Mouse (Mus musculus): Measurements from ENCODE around the gene Fap. TPM values are rescaled to one million over a fixed set of nuclear protein-coding genes. Genes with fewer than 3 reads are reported as not detected.

Gene Fap
- polyA plus RNA-seq, 1 experiment from 2014 or later: 7.1 TPM

GRCm38 (mm10) chr2:62591555-62591954 lies 17.7 kb upstream of the Fap start:
- Histone ChIP-seq H3K36me3 (ENCODE audit: control insufficient read depth, insufficient read depth, low read length) (no peaks in the 10 kb centered on the region), H3K27me3 (ENCODE audit: control insufficient read depth, insufficient read depth, low read length) (no peaks in the 10 kb centered on the region), H3K9ac (ENCODE audit: low read depth, low read length) (no peak overlapping the region), H3K4me3 (ENCODE audit: low read depth, low read length) (no peak overlapping the region), H3K4me2 (replicated peaks; ENCODE audit: low read depth, low read length) (no peak overlapping the region), H3K9me3 (ENCODE audit: control insufficient read depth, low read length) (no peaks in the 10 kb centered on the region), H3K4me1 (replicated peaks; ENCODE audit: control insufficient read depth, insufficient read depth, low read length) (no peaks in the 10 kb centered on the region), H3K27ac (ENCODE audit: low read depth, low read length) (no peak overlapping the region)
- ATAC-seq (ENCODE audit: low FRiP score) (no peak), DNase-seq (ENCODE audit: low spot score) (no peak)
- WGBS: 90% methylated on average over 3 of the region's 3 CpGs

GRCm38 (mm10) chr2:62589333-62589732 lies 15.5 kb upstream of the Fap start:
- Histone ChIP-seq H3K27me3 (ENCODE audit: control insufficient read depth, insufficient read depth, low read length) (no peaks in the 10 kb centered on the region), H3K9ac (ENCODE audit: low read depth, low read length) (no peak overlapping the region), H3K27ac (ENCODE audit: low read depth, low read length) (no peak overlapping the region), H3K9me3 (ENCODE audit: control insufficient read depth, low read length) (no peaks in the 10 kb centered on the region), H3K36me3 (ENCODE audit: control insufficient read depth, insufficient read depth, low read length) (no peaks in the 10 kb centered on the region), H3K4me1 (replicated peaks; ENCODE audit: control insufficient read depth, insufficient read depth, low read length) (no peaks in the 10 kb centered on the region), H3K4me2 (replicated peaks; ENCODE audit: low read depth, low read length) (no peak overlapping the region), H3K4me3 (ENCODE audit: low read depth, low read length) (no peak overlapping the region)
- ATAC-seq (ENCODE audit: low FRiP score): no peak
- WGBS: 76% methylated on average over 4 of the region's 4 CpGs
- no peak for DNase-seq (ENCODE audit: low spot score)

GRCm38 (mm10) chr2:62585769-62586168 lies 11.9 kb upstream of the Fap start:
- Histone ChIP-seq H3K36me3 (ENCODE audit: control insufficient read depth, insufficient read depth, low read length) (no peaks in the 10 kb centered on the region), H3K27me3 (ENCODE audit: control insufficient read depth, insufficient read depth, low read length) (no peaks in the 10 kb centered on the region), H3K4me1 (replicated peaks; ENCODE audit: control insufficient read depth, insufficient read depth, low read length) (no peaks in the 10 kb centered on the region), H3K4me3 (ENCODE audit: low read depth, low read length) (no peak overlapping the region), H3K27ac (ENCODE audit: low read depth, low read length) (no peak overlapping the region), H3K9ac (ENCODE audit: low read depth, low read length) (no peak overlapping the region), H3K4me2 (replicated peaks; ENCODE audit: low read depth, low read length) (no peak overlapping the region), H3K9me3 (ENCODE audit: control insufficient read depth, low read length) (no peaks in the 10 kb centered on the region)
- DNase-seq (ENCODE audit: low spot score) (no peak), ATAC-seq (ENCODE audit: low FRiP score) (no peak)
- WGBS: 89% methylated on average over 5 of the region's 5 CpGs

- DNase-seq (ENCODE audit: low spot score) (no peak), ATAC-seq (ENCODE audit: low FRiP score) (no peak)
- Histone ChIP-seq H3K4me1 (replicated peaks; ENCODE audit: control insufficient read depth, insufficient read depth, low read length) (no peaks in the 10 kb centered on the region), H3K4me3 (ENCODE audit: low read depth, low read length) (no peak overlapping the region), H3K27me3 (ENCODE audit: control insufficient read depth, insufficient read depth, low read length) (no peaks in the 10 kb centered on the region), H3K9ac (ENCODE audit: low read depth, low read length) (no peak overlapping the region), H3K4me2 (replicated peaks; ENCODE audit: low read depth, low read length) (no peak overlapping the region), H3K36me3 (ENCODE audit: control insufficient read depth, insufficient read depth, low read length) (no peaks in the 10 kb centered on the region), H3K9me3 (ENCODE audit: control insufficient read depth, low read length) (no peaks in the 10 kb centered on the region), H3K27ac (ENCODE audit: low read depth, low read length) (no peak overlapping the region)
- WGBS: 83% methylated on average over 3 of the region's 3 CpGs
These were observed 1.1 kb upstream of the Fap start for GRCm38 (mm10) chr2:62574962-62575361.

GRCm38 (mm10) chr2:62574250-62574649 lies 375 bp upstream of the Fap start:
- no peak overlapping the region for H3K9ac ChIP-seq (ENCODE audit: low read depth, low read length)
- no peaks in the 10 kb centered on the region for H3K9me3 ChIP-seq (ENCODE audit: control insufficient read depth, low read length)
- 71% methylated on average over 7 of the region's 7 CpGs for WGBS
- H3K4me3 ChIP-seq (ENCODE audit: low read depth, low read length): no peak overlapping the region
- peak; percentile 3 for DNase-seq (ENCODE audit: low spot score)
- H3K27ac ChIP-seq (ENCODE audit: low read depth, low read length): no peak overlapping the region
- no peak for ATAC-seq (ENCODE audit: low FRiP score)
- H3K4me2 ChIP-seq (replicated peaks; ENCODE audit: low read depth, low read length): no peak overlapping the region
- H3K27me3 ChIP-seq (ENCODE audit: control insufficient read depth, insufficient read depth, low read length): no peaks in the 10 kb centered on the region
- no peaks in the 10 kb centered on the region for H3K36me3 ChIP-seq (ENCODE audit: control insufficient read depth, insufficient read depth, low read length)
- H3K4me1 ChIP-seq (replicated peaks; ENCODE audit: control insufficient read depth, insufficient read depth, low read length): no peaks in the 10 kb centered on the region

GRCm38 (mm10) chr2:62573099-62573752 lies 649 bp downstream of the Fap start:
- H3K27me3 ChIP-seq (ENCODE audit: control insufficient read depth, insufficient read depth, low read length): no peaks in the 10 kb centered on the region
- no peak overlapping the region for H3K4me3 ChIP-seq (ENCODE audit: low read depth, low read length)
- no peak overlapping the region for H3K9ac ChIP-seq (ENCODE audit: low read depth, low read length)
- DNase-seq (ENCODE audit: low spot score) (peak; percentile 2), ATAC-seq (ENCODE audit: low FRiP score) (no peak)
- WGBS: 82% methylated on average over 10 of the region's 10 CpGs
- H3K36me3 ChIP-seq (ENCODE audit: control insufficient read depth, insufficient read depth, low read length): no peaks in the 10 kb centered on the region
- no peaks in the 10 kb centered on the region for H3K4me1 ChIP-seq (replicated peaks; ENCODE audit: control insufficient read depth, insufficient read depth, low read length)
- peak overlapping the region; percentile 24; the same call in 1 of the 2 replicates for H3K27ac ChIP-seq (ENCODE audit: low read depth, low read length)
- no peak overlapping the region for H3K4me2 ChIP-seq (replicated peaks; ENCODE audit: low read depth, low read length)
- H3K9me3 ChIP-seq (ENCODE audit: control insufficient read depth, low read length): no peaks in the 10 kb centered on the region

GRCm38 (mm10) chr2:62564687-62565086 lies 9.2 kb downstream of the Fap start:
- Histone ChIP-seq H3K4me2 (replicated peaks; ENCODE audit: low read depth, low read length) (no peak overlapping the region), H3K27me3 (ENCODE audit: control insufficient read depth, insufficient read depth, low read length) (no peaks in the 10 kb centered on the region), H3K36me3 (ENCODE audit: control insufficient read depth, insufficient read depth, low read length) (no peaks in the 10 kb centered on the region), H3K9ac (ENCODE audit: low read depth, low read length) (no peak overlapping the region), H3K9me3 (ENCODE audit: control insufficient read depth, low read length) (no peaks in the 10 kb centered on the region), H3K4me3 (ENCODE audit: low read depth, low read length) (no peak overlapping the region), H3K27ac (ENCODE audit: low read depth, low read length) (no peak overlapping the region), H3K4me1 (replicated peaks; ENCODE audit: control insufficient read depth, insufficient read depth, low read length) (no peaks in the 10 kb centered on the region)
- ATAC-seq (ENCODE audit: low FRiP score) (no peak), DNase-seq (ENCODE audit: low spot score) (no peak)
- WGBS: 94% methylated on average over 1 of the region's 1 CpGs

- DNase-seq (ENCODE audit: low spot score) (no peak), ATAC-seq (ENCODE audit: low FRiP score) (no peak)
- no peak overlapping the region for H3K27ac ChIP-seq (ENCODE audit: low read depth, low read length)
- H3K4me1 ChIP-seq (replicated peaks; ENCODE audit: control insufficient read depth, insufficient read depth, low read length): no peaks in the 10 kb centered on the region
- no peak overlapping the region for H3K4me2 ChIP-seq (replicated peaks; ENCODE audit: low read depth, low read length)
- no peak overlapping the region for H3K4me3 ChIP-seq (ENCODE audit: low read depth, low read length)
- no peaks in the 10 kb centered on the region for H3K9me3 ChIP-seq (ENCODE audit: control insufficient read depth, low read length)
- no peaks in the 10 kb centered on the region for H3K27me3 ChIP-seq (ENCODE audit: control insufficient read depth, insufficient read depth, low read length)
- WGBS: 75% methylated on average over 5 of the region's 5 CpGs
- no peak overlapping the region for H3K9ac ChIP-seq (ENCODE audit: low read depth, low read length)
- no peaks in the 10 kb centered on the region for H3K36me3 ChIP-seq (ENCODE audit: control insufficient read depth, insufficient read depth, low read length)
These were observed 11.0 kb downstream of the Fap start for GRCm38 (mm10) chr2:62562661-62563485.

GRCm38 (mm10) chr2:62557417-62557816 lies 16.5 kb downstream of the Fap start:
- Histone ChIP-seq H3K27ac (ENCODE audit: low read depth, low read length) (no peak overlapping the region), H3K9ac (ENCODE audit: low read depth, low read length) (no peak overlapping the region), H3K4me3 (ENCODE audit: low read depth, low read length) (no peak overlapping the region), H3K4me1 (replicated peaks; ENCODE audit: control insufficient read depth, insufficient read depth, low read length) (no peaks in the 10 kb centered on the region), H3K27me3 (ENCODE audit: control insufficient read depth, insufficient read depth, low read length) (no peaks in the 10 kb centered on the region), H3K36me3 (ENCODE audit: control insufficient read depth, insufficient read depth, low read length) (no peaks in the 10 kb centered on the region), H3K9me3 (ENCODE audit: control insufficient read depth, low read length) (no peaks in the 10 kb centered on the region), H3K4me2 (replicated peaks; ENCODE audit: low read depth, low read length) (no peak overlapping the region)
- ATAC-seq (ENCODE audit: low FRiP score) (no peak), DNase-seq (ENCODE audit: low spot score) (no peak)
- 72% methylated on average over 2 of the region's 2 CpGs for WGBS

Measured in hindbrain, embryonic 11.5 days (tissue).